Mouse (Mus musculus) layer of hippocampus, adult 8-10 months (tissue): ENCODE data around the gene Mgat5. TPM values are rescaled to one million over a fixed set of nuclear protein-coding genes. Genes with fewer than 3 reads are reported as not detected.

Experiments
- DNase-seq, 2 experiments: peaks; one replicate each; pipeline ENCODE4 v3.0.0; 2022; ENCODE audit warnings: low spot score in 2 of 2
- total RNA-seq, 4 experiments: library from RNA; stranded (reverse); gene quantifications; 2 replicates each; pipeline ENCODE4 v1.2.4; 2022

The Mgat5 gene
- total RNA-seq, 4 experiments from 2014 or later = 53.3 to 57.1 (median 55.1) TPM

DNA sequence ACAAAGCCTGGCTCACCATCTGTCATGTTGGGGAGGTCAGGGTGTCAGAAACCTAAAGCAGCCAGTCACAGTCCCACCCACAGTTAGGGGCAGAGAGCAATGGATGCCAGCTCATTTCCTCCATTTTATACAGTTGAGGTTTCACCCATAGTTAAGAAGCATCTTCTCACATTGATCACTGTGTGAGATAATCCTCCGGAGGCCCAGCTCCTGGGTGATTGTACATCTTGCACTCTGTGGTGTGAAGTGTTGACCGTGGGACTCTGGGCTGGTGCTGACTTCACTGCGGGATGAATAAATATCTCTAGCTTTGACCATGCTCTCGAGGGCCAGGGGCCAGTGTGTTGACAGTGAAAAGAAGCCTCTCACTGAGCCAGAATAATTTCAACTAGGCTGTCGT lies 99.0 kb downstream of the Mgat5 start:
- no peak for DNase-seq

DNA sequence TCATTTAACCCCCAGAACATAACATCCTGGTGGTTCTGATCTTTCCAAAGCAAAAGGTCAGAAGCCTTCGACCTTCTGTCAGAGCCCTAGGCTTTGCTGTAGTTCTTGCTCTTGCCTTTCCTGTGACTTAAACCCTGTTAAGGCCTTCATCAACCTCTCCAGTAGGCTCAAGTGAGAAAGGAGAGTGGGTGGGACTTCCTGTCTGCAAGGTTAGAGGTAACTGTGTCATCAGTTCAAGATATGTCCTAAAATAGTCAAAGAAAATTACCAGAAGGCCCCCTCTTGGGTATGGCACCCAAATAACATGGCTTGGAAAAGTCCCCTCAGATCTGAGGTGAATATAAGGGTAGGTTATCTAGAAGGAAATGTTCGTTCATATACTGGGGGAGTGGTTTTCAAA lies 99.5 kb downstream of the Mgat5 start:
- no peak for DNase-seq

GRCm38 (mm10) chr1:127305582-127305981 lies 100.8 kb downstream of the Mgat5 start:
- DNase-seq = no peak

DNA sequence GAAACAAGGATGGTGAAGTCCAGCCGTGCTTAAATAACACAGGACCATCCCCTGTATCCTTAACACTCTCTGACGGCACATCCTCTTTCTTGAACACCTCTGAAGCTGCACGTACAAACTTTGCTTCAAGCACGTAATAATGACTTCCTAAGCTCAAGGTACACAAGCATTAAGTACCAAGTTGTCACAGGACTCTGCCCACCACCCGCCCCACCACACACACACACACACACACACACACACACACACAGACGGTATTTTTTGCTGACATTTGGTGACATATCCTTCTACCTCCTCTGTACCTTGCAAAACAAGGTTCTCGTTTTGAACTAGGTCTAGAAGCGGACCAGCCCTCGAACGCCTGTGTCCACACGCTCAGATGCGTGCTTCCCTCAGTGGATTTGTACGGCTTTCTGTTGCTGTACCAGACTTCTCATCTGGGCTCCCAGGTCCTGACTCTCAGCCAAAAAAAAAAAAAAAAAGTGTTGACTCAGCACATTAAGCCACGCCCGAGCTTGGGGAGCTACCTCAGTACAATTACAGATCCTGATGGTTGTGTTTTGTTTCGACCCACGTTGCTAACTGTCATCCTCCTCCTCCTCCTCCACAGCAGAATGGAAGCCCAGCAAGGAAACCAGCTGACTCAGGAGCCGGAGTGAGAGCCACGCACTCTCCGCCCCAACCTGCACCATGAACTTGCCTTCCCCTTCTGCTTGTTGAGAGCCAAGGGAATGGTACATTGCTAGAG lies 101.4 kb downstream of the Mgat5 start:
- DNase-seq = no peak

GRCm38 (mm10) chr1:127307361-127307760 lies 102.5 kb downstream of the Mgat5 start:
- no peak for DNase-seq

GRCm38 (mm10) chr1:127308207-127308725 lies 103.5 kb downstream of the Mgat5 start:
- no peak for DNase-seq

- DNase-seq = no peak
Measured at GRCm38 (mm10) chr1:127308989-127309701, 104.3 kb downstream of the Mgat5 start.

DNA sequence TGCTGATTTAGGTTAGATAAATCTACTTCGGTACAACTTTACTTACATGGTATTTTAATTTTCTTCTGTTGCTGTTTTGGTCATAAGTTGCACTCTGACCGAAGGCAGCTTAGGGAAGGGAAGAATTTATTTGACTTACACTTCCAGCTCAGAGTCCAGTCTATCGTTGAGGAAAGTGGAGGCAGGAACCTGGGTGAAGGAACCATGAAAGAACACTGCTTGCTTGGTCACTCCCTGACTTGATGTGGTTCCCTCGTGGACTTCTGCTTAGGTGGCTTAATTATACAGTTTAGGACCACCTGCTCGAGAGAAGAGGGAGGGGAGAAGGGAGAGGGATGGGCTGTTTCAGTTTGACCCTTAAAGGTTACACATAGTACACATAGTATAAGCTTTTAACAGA lies 105.2 kb downstream of the Mgat5 start:
- DNase-seq = no peak

- DNase-seq = no peak
Measured at GRCm38 (mm10) chr1:127310703-127311102, 105.9 kb downstream of the Mgat5 start.

- DNase-seq = no peak
Measured at GRCm38 (mm10) chr1:127313652-127314350, 109.0 kb downstream of the Mgat5 start.

DNA sequence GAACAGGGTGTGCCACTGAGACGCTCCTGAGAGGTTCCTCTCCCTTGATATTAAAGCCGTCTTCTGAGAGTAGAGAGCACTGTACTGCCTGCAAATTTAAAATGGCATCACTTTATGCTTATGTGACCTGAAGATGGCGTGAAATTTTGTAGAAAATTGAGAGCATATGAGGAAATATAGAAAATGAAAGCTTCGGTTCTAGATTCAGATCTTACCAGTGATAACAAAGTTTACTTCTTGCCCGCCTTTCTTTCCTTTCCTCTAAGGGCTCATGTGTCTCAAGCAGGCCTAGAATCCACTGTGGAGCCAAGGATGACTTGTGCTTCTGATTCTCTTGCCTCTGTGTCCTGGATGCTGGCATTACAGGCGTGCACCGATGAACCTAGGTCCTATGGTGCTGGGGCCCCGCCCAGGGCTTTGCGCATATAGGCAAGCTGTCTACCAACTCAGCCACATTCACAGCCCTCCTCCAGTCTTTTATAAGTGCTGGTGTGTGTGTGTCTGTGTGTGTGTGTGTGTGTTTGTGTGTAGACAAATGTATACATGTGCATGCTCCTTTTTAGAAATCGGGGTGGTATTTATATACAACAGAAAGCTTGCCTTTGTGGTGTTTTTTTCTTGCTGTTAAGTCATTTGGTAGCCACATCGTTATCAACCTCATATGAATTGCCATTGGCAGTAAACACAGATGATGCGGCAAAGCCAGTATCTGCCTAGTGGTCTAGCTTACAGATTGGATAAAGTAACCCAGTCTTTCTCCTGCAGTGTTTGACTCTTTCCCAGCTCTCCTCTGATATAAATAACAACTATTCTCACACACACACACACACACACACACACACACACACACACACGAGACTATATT lies 111.2 kb downstream of the Mgat5 start:
- no peak for DNase-seq

GRCm38 (mm10) chr1:127316651-127317050 lies 111.8 kb downstream of the Mgat5 start:
- no peak for DNase-seq

GRCm38 (mm10) chr1:127317541-127317940 lies 112.7 kb downstream of the Mgat5 start:
- DNase-seq = no peak

DNA sequence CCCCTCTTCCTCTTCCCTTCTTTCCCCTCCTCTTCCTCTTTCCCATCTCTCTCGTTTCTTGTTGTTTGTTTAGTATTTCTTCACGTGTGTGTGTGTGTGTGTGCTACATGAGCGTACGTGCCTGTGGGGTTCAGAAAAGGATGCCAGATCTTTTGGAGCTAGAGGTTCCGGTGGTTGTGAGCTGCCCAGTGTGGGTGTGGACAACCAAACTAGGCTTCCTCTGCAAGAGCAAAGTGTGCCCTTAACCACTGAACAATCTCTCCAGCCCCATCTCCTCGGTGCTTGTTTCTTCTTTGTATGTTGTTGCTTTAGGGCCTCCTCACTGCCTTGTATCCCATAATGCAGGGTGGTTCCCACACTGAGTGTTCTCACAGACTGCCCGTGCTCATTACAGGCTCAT lies 113.7 kb downstream of the Mgat5 start:
- DNase-seq = no peak

GRCm38 (mm10) chr1:127319768-127320167 lies 115.0 kb downstream of the Mgat5 start:
- no peak for DNase-seq

- DNase-seq = no peak
Measured at GRCm38 (mm10) chr1:127320956-127321355, 116.1 kb downstream of the Mgat5 start.

GRCm38 (mm10) chr1:127321638-127322037 lies 116.8 kb downstream of the Mgat5 start:
- no peak for DNase-seq

GRCm38 (mm10) chr1:127322169-127322805 lies 117.5 kb downstream of the Mgat5 start:
- no peak for DNase-seq

GRCm38 (mm10) chr1:127325601-127326198 lies 120.9 kb downstream of the Mgat5 start:
- DNase-seq = no peak

DNA sequence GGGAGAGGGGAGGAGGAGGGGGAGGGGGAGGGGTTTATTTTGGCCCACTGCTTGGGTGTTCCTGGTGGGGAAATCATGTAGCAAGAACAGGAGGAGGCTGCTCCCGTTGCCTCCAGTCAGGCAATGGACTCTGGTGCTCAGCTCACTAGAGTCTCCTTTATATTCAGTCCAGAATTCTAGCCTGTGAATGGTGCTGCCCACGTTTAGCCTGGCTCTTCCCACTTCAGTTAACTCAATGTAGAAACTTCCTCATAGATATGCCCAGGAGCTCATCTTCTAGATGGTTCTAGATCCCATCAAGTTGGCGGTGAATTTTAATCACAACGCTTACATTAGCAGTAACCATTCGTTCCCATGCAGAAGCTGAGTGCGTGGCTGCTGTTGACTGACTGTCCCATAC lies 123.0 kb downstream of the Mgat5 start:
- DNase-seq = no peak
